Mouse (Mus musculus) kidney, embryonic 16.5 days (tissue): ENCODE results near the gene Dmpk. TPM values are rescaled to one million over a fixed set of nuclear protein-coding genes. Genes with fewer than 3 reads are reported as not detected.

Experiments used
- ATAC-seq: fragments of 200-750 bp; cut with Nextera tagmentation; 2 replicates; pipeline ENCODE4 v1.8.0; 2017; ENCODE audit warnings: moderate TSS enrichment; ENCODE audit not compliant: low FRiP score, low TSS enrichment
- H3K27ac ChIP-seq: fragments of 300-500 bp; sonication (generic); 2 replicates; pipeline ENCODE4 v1.5.1; 2014; ENCODE audit warnings: low read length
- H3K27me3 ChIP-seq: fragments of 300-500 bp; sonication (generic); 2 replicates; pipeline ENCODE4 v1.6.1; 2014; ENCODE audit warnings: low read length, control low read depth, mixed read lengths; ENCODE audit not compliant: insufficient read depth
- H3K36me3 ChIP-seq: fragments of 300-500 bp; sonication (generic); 2 replicates; pipeline ENCODE4 v1.6.1; 2014; ENCODE audit warnings: low read length, control low read depth, mixed read lengths; ENCODE audit not compliant: insufficient read depth
- H3K4me1 ChIP-seq: fragments of 300-500 bp; sonication (generic); 2 replicates; pipeline ENCODE4 v1.6.1; 2014; ENCODE audit warnings: low read length, control low read depth, mixed read lengths; ENCODE audit not compliant: insufficient read depth
- H3K4me2 ChIP-seq: fragments of 300-500 bp; sonication (generic); replicated peaks from 2 replicates; pipeline ENCODE4 v1.6.1; 2014; ENCODE audit warnings: low read depth, low read length
- H3K4me3 ChIP-seq: fragments of 300-500 bp; sonication (generic); 2 replicates; pipeline ENCODE4 v1.5.1; 2014; ENCODE audit warnings: mild to moderate bottlenecking, low read length
- H3K9ac ChIP-seq: fragments of 300-500 bp; sonication (generic); replicated peaks from 2 replicates; pipeline ENCODE4 v1.6.1; 2014; ENCODE audit warnings: low read length
- H3K9me3 ChIP-seq: fragments of 300-500 bp; sonication (generic); 2 replicates; pipeline ENCODE4 v1.6.1; 2016; ENCODE audit warnings: low read length, control low read depth
- whole genome bisulfite sequencing: fragments of 180-500 bp; shearing (Covaris S2); extraction: QIAGEN DNeasy Blood & Tissue Kit; methylation state at CpG from one replicate; pipeline ENCODE4 v1.1.7; 2014; 5-methylcytosine and 5-hydroxymethylcytosine counted together
- microRNA-seq: library from miRNA; unstranded; fragments of <30 nt; microRNA quantifications from one replicate; pipeline ENCODE4, GENCODE M21; 2016
- polyA plus RNA-seq: library from polyadenylated mRNA; unstranded; fragments of >200 nt; fragmentation: Nextera tagmentation; extraction: Ambion mirVana; gene quantifications from 2 replicates; pipeline ENCODE4 v1.2.1, GENCODE M21; 2015

The Dmpk gene
- polyA plus RNA-seq, 1 experiment from 2014 or later = 27.5 TPM

DNA sequence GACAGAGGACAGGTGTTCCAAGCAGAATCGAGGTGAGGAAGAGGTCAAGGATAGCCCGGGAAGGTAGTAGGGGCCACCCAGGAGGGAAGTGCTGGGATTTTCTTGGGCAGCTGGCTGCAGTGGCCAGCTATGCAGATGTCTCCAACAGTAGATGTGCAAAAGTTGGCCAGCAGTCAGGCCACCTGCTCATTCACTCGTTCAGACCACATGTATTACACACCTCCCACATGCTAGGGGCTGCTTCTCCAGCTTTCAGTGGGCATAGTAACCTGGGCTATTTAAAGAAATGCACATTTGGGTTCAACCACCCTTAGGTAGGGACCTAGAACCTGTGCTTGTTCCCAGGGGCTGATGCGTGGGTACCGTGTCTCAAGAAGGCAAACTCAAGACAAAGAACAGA, 44.1 kb downstream of the Dmpk start:
- Histone ChIP-seq H3K9ac (no peak overlapping the region), H3K4me1 (peaks cover 10% of the 10 kb centered on the region; the same call in 1 of the 2 replicates), H3K4me3 (no peak overlapping the region), H3K27me3 (no peaks in the 10 kb centered on the region), H3K27ac (no peak overlapping the region), H3K4me2 (no peak overlapping the region), H3K9me3 (no peaks in the 10 kb centered on the region), H3K36me3 (peaks cover 4% of the 10 kb centered on the region; the same call in 1 of the 2 replicates)
- WGBS = 90% methylated on average over 5 of the region's 5 CpGs
- no peak for ATAC-seq

GRCm38 (mm10) chr7:19129396-19129795, 45.7 kb downstream of the Dmpk start:
- WGBS = 92% methylated on average over 5 of the region's 5 CpGs
- Histone ChIP-seq H3K9me3 (no peaks in the 10 kb centered on the region), H3K4me1 (peaks cover 10% of the 10 kb centered on the region; the same call in 1 of the 2 replicates), H3K9ac (no peak overlapping the region), H3K4me3 (no peak overlapping the region), H3K36me3 (peaks cover 4% of the 10 kb centered on the region; the same call in 1 of the 2 replicates), H3K27me3 (no peaks in the 10 kb centered on the region), H3K27ac (no peak overlapping the region), H3K4me2 (no peak overlapping the region)
- ATAC-seq = no peak

- H3K4me2 ChIP-seq = peak overlapping the region; percentile 67
- 20% methylated on average over 4 of the region's 4 CpGs for WGBS
- H3K4me3 ChIP-seq = peak overlapping the region; percentile 54
- no peaks in the 10 kb centered on the region for H3K9me3 ChIP-seq
- peak overlapping the region; percentile 69 for H3K9ac ChIP-seq
- peaks cover 9% of the 10 kb centered on the region for H3K36me3 ChIP-seq
- no peaks in the 10 kb centered on the region for H3K27me3 ChIP-seq
- no peak for ATAC-seq
- H3K4me1 ChIP-seq = peaks cover 10% of the 10 kb centered on the region; the same call in 1 of the 2 replicates
- peak overlapping the region; percentile 94 for H3K27ac ChIP-seq
Measured at GRCm38 (mm10) chr7:19130657-19131056, 47.0 kb downstream of the Dmpk start.

DNA sequence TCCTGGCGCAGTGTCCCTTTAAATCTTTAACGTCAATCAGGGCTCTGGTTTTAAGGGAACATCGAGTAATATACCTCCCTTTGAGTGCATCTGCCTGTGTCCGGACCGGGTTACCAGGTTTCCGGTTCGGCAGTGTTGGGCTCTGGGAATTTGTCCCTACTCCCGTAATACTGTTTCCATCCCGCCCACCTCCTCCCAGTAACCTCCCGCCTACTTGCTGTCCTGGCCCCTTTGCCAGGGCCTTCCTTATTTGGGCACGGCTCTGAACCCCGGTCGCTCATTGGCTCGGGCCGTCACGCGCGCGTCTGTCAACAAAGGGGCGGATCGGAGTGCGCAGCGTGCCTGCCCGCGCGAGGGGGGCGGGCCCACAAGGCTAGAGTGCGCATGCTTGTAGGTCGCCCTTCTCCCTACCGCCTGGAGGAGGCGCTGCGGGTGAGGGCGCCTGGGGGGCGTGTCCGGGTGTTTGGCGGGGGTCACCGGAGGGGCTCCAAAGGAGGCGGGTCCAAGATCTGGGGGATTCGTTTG, 47.7 kb downstream of the Dmpk start:
- WGBS = under 1% methylated on average over 39 of the region's 39 CpGs
- no peaks in the 10 kb centered on the region for H3K9me3 ChIP-seq
- H3K4me1 ChIP-seq = peaks cover 10% of the 10 kb centered on the region; the same call in 1 of the 2 replicates
- H3K36me3 ChIP-seq = peaks cover 16% of the 10 kb centered on the region
- H3K9ac ChIP-seq = peak overlapping the region; percentile 69
- H3K4me2 ChIP-seq = peak overlapping the region; percentile 67
- H3K27ac ChIP-seq = peak overlapping the region; percentile 94
- no peaks in the 10 kb centered on the region for H3K27me3 ChIP-seq
- ATAC-seq = peak; percentile 99
- H3K4me3 ChIP-seq = peak overlapping the region; percentile 54

- WGBS = 95% methylated on average over 13 of the region's 13 CpGs
- H3K27ac ChIP-seq = no peak overlapping the region
- no peak overlapping the region for H3K9ac ChIP-seq
- peaks cover 4% of the 10 kb centered on the region; the same call in 1 of the 2 replicates for H3K4me1 ChIP-seq
- peaks cover 55% of the 10 kb centered on the region for H3K36me3 ChIP-seq
- H3K4me3 ChIP-seq = no peak overlapping the region
- ATAC-seq = no peak
- H3K27me3 ChIP-seq = no peaks in the 10 kb centered on the region
- no peaks in the 10 kb centered on the region for H3K9me3 ChIP-seq
- no peak overlapping the region for H3K4me2 ChIP-seq
Measured at GRCm38 (mm10) chr7:19136168-19136567, 52.5 kb downstream of the Dmpk start.

- Histone ChIP-seq H3K27me3 (no peaks in the 10 kb centered on the region), H3K36me3 (peaks cover 57% of the 10 kb centered on the region), H3K4me1 (peaks cover 3% of the 10 kb centered on the region; the same call in 1 of the 2 replicates), H3K4me3 (no peak overlapping the region), H3K27ac (no peak overlapping the region), H3K9ac (no peak overlapping the region), H3K9me3 (no peaks in the 10 kb centered on the region), H3K4me2 (no peak overlapping the region)
- no peak for ATAC-seq
- 90% methylated on average over 38 of the region's 38 CpGs for WGBS
Measured at GRCm38 (mm10) chr7:19136673-19137334, 53.2 kb downstream of the Dmpk start.

- H3K27ac ChIP-seq = no peak overlapping the region
- H3K4me3 ChIP-seq = no peak overlapping the region
- WGBS = 44% methylated on average over 5 of the region's 5 CpGs
- ATAC-seq = no peak
- H3K4me2 ChIP-seq = no peak overlapping the region
- H3K9me3 ChIP-seq = no peaks in the 10 kb centered on the region
- no peaks in the 10 kb centered on the region for H3K4me1 ChIP-seq
- no peaks in the 10 kb centered on the region for H3K27me3 ChIP-seq
- peaks cover 57% of the 10 kb centered on the region for H3K36me3 ChIP-seq
- H3K9ac ChIP-seq = no peak overlapping the region
Measured at GRCm38 (mm10) chr7:19137380-19137779, 53.7 kb downstream of the Dmpk start.

Small RNAs within 50 kb of the gene (microRNA-seq; reads per million reads assigned to microRNA genes)
- 0.47 reads per million for gene Mir3100

Other genes starting within 250 kb of the Dmpk start
- 1.4 and 1.6 TPM in 2 replicates for gene Mill2, start 243.9 kb upstream of the Dmpk start, polyA plus RNA-seq
- gene Pglyrp1, start 212.5 kb upstream of the Dmpk start, polyA plus RNA-seq = 1.8 TPM in 2 replicates
- 30.8 and 31.7 TPM in 2 replicates for gene Ccdc61, start 173.4 kb upstream of the Dmpk start, polyA plus RNA-seq
- 0.67 and 0.77 TPM in 2 replicates for gene Nova2, start 158.0 kb upstream of the Dmpk start, polyA plus RNA-seq
- gene Nanos2, start 96.4 kb upstream of the Dmpk start, polyA plus RNA-seq = not detected in 2 replicates
- 3.3 and 4.0 TPM in 2 replicates for gene Mypop, start 92.6 kb upstream of the Dmpk start, polyA plus RNA-seq
- gene Irf2bp1, start 79.8 kb upstream of the Dmpk start, polyA plus RNA-seq = 21.4 and 23.5 TPM in 2 replicates
- 0.35 and 0.75 TPM in 2 replicates for gene Foxa3, start 60.3 kb upstream of the Dmpk start, polyA plus RNA-seq
- gene Sympk, start 59.5 kb upstream of the Dmpk start, polyA plus RNA-seq = 34.0 and 35.6 TPM in 2 replicates
- gene Rsph6a, start 29.2 kb upstream of the Dmpk start, polyA plus RNA-seq = not detected in 2 replicates
- 15.5 and 16.8 TPM in 2 replicates for gene Dmwd, start 7.6 kb upstream of the Dmpk start, polyA plus RNA-seq
- 9.5 and 10.5 TPM in 2 replicates for gene Six5, start 10.7 kb downstream of the Dmpk start, polyA plus RNA-seq
- 3.2 and 4.3 TPM in 2 replicates for gene Gm4969, start 34.5 kb downstream of the Dmpk start, polyA plus RNA-seq
- gene Fbxo46, start 36.0 kb downstream of the Dmpk start, polyA plus RNA-seq = 18.4 and 20.3 TPM in 2 replicates
- gene Qpctl, start 65.4 kb downstream of the Dmpk start, polyA plus RNA-seq = 15.1 and 16.1 TPM in 2 replicates
- 137 and 141 TPM in 2 replicates for gene Snrpd2, start 65.9 kb downstream of the Dmpk start, polyA plus RNA-seq
- 0.37 and 0.60 TPM in 2 replicates for gene Gipr, start 82.3 kb downstream of the Dmpk start, polyA plus RNA-seq
- 12.0 and 14.5 TPM in 2 replicates for gene Eml2, start 92.6 kb downstream of the Dmpk start, polyA plus RNA-seq
- 4.0 and 4.3 TPM in 2 replicates for gene Gpr4, start 128.7 kb downstream of the Dmpk start, polyA plus RNA-seq
- 42.9 and 44.6 TPM in 2 replicates for gene Opa3, start 144.5 kb downstream of the Dmpk start, polyA plus RNA-seq
- 81.0 and 86.9 TPM in 2 replicates for gene Vasp, start 188.0 kb downstream of the Dmpk start, polyA plus RNA-seq
- gene Ppm1n, start 196.2 kb downstream of the Dmpk start, polyA plus RNA-seq = 0.22 TPM in 1 of 2 replicates, not detected in the other
- gene Rtn2, start 198.8 kb downstream of the Dmpk start, polyA plus RNA-seq = 8.0 and 9.4 TPM in 2 replicates
- 0.17 and 0.22 TPM in 2 replicates for gene Fosb, start 226.2 kb downstream of the Dmpk start, polyA plus RNA-seq